Mouse (Mus musculus) left cerebral cortex, adult 2 months (tissue): ENCODE data around the gene Pop4. TPM values are rescaled to one million over a fixed set of nuclear protein-coding genes. Genes with fewer than 3 reads are reported as not detected.
"Not testable (repeated sequence)": the region's sequence is repeated elsewhere in the genome, so short reads cannot be mapped to it uniquely, and the experiment has no call there.

Experiments
- DNase-seq, 2 experiments: peaks; one replicate each; pipeline ENCODE4 v3.0.0; 2021 to 2022; ENCODE audit warnings: low spot score in 2 of 2, mixed read lengths in 1 of 2; ENCODE audit errors: extremely low spot score in 1 of 2
- H3K27ac ChIP-seq: fragments of 200-600 bp; 2 replicates; pipeline ENCODE4 v1.8.1; 2022
- H3K4me3 ChIP-seq: fragments of 200-600 bp; 2 replicates; pipeline ENCODE4 v1.8.1; 2022
- CTCF ChIP-seq: fragments of 200-600 bp; IDR thresholded peaks from 2 replicates; pipeline ENCODE4 v1.8.1; 2022; ENCODE audit warnings: antibody characterized with exemption, mild to moderate bottlenecking, moderate library complexity
- intact Hi-C: fragments of 180-260 bp; cut with DNase I; formaldehyde crosslinking; loops from one replicate; pipeline ENCODE4 v1.15.1; 2025
- long read RNA-seq, 2 experiments: library from polyadenylated mRNA; stranded (forward); transcript quantifications; one replicate each; pipeline ENCODE4 v2.0.0; 2021; ENCODE audit warnings: borderline mapping rate in 2 of 2
- total RNA-seq, 2 experiments: library from RNA; stranded (reverse); gene quantifications; 2 replicates each; pipeline ENCODE4 v1.2.3; 2021

The Pop4 gene
- total RNA-seq, result 10 to 100 TPM; 19.9 to 22.8 TPM
- long read RNA-seq, experiment 1, transcript Pop4-201 (7 exons, 2,113 nt), result major isoform, 6 of 19 reads
- long read RNA-seq, experiment 1, partial matches to known transcripts, result 2 of 19 reads
- long read RNA-seq, experiment 1, other reads (novel, unspliced or antisense), result 11 of 19 reads
- long read RNA-seq, experiment 2, transcript Pop4-201 (7 exons, 2,113 nt), result major isoform, 6 of 12 reads
- long read RNA-seq, experiment 2, partial matches to known transcripts, result 1 of 12 reads
- long read RNA-seq, experiment 2, other reads (novel, unspliced or antisense), result 5 of 12 reads

DNA sequence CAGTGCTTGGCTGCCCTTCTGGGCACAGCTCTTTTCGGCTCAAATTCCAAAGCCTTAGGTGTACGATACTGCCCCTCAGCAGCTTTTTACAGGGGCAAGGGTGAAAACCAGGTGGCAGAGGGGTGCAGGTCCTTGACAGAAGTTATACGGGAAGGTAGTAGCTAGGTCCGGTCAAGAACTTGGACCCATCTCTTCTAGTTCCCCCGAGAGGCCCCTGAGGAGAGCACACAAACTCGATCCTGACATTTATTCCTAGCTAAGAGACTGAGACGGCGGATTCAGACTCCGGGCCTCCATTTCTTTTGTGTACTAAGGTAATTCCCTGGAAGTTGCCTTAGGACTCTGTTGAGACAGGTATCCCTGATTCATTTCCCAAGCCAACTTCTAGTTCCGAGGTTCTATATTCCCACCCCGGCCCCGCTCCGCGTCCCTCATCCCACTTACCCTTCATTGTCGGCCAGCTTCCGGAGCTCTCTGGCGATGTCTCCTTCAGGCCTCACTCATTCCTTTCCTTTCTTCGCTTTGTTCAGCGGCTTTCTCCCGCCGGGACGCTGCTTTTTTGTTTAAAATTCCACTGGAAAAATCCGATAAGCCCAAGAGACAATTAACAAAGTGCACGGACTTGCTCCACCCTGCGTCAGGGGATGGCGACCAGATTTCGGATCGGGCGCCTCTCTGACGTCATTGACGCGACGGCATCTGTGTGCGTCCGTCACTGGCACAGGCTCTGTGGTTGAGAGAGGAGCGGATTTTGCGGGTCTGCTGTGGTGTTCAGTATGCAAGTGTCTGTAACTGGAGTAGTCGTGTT lies at the start of gene Pop4:
Gene Pop4, minus strand, starts transcription at position 721 of the 808 bp plus-strand sequence.
- intact Hi-C loops, result no loop called here
- peak within 1 kb of the TSS; percentile 72 for H3K4me3 ChIP-seq
- peak within 1 kb of the TSS; percentile 73 for H3K27ac ChIP-seq
- DNase-seq, result peak; percentile 92 to 95
- TF ChIP-seq CTCF, result no peak; the same call in 1 of the 2 replicates

DNA sequence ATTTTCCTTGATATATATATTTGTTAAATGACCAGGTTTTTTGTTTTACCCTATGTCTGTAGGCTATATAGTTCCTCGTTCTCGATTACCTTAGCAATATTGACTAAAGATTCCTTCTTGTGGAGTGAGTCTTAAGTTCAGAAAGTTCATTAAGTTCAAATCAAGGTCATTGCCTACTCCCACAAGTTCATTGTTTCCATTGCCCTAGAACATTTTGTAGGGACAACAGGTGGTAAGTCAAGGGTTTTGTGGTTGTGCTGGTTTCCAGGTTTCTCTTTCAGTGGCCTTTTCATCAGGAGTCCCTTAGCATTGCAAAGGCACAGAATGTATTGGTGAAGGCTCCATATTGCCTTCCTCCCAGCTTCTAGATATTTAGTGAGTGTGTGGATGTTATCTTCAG lies 49.4 kb upstream of the Pop4 start:
- no peak for TF ChIP-seq CTCF
- Histone ChIP-seq H3K4me3 (no peak overlapping the region), H3K27ac (no peak overlapping the region)
- DNase-seq, result no peak
- intact Hi-C loops, result no loop called here

DNA sequence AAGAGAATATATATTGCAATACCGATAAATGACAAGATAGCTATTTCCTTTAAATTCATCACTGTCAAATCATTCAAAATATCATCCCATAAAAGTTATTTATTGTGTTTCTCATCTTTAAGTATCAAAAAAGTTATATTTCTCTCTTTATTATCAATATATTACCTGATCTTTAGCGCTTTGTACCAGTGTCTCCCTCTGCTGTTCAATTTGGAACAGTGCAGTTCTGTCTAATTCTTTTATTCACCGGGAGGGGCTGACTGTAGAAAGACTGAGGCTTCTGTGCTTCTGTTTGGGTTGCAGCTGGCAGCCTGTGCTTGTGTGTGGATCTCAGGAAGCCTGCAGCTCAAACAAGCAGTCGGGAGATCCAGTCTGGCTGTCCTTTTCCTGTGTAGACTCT lies 11.0 kb upstream of the Pop4 start:
- TF ChIP-seq CTCF, result peak; percentile 60
- H3K27ac ChIP-seq, intact Hi-C loops, H3K4me3 ChIP-seq, DNase-seq: not testable (repeated sequence)

DNA sequence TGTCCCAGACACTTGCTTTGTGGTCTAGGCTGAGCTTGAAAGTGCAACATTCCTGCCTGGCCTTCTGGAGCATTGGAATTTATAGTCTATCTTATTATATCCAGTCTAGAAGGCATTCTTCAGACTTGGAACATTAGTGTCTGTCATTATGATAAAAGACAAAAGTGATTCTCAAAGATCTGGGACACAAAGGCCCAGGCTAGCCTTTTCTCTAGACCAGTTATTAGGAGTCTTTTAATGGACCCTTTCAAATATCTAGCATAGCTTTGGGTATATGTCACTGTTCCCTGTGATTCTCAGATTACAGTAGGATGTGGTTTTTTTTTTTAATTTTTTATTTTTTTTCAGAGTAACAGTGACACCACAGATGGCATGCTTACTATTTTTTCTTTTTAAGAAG lies 1.3 kb upstream of the Pop4 start:
- Histone ChIP-seq H3K27ac (no peak overlapping the region), H3K4me3 (no peak overlapping the region)
- TF ChIP-seq CTCF, result no peak
- no peak for DNase-seq
- intact Hi-C loops, result no loop called here

DNA sequence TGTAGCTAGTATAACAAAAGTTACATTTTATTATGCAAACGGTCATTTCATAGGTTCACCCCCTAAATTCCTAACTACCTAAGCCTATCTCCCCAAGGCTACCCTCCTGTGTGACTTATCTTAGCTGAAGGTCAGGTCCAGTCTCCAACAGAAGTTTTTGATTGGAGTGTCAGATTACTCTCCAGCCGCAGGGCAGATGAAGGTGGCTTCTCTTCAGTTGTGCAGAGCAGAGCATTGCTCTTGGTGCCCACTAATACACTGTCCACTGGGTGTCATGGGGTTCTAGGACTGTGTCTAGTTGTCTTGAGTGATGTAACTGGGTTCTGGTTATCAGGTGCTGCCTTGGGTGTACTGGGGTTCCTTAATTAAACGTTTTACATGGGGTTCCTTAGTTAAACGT lies 636 bp upstream of the Pop4 start:
- H3K27ac ChIP-seq, result no peak overlapping the region; the same call in 1 of the 2 replicates
- no peak for TF ChIP-seq CTCF
- DNase-seq, result no peak
- intact Hi-C loops, result no loop called here
- peak overlapping the region; percentile 72 for H3K4me3 ChIP-seq

DNA sequence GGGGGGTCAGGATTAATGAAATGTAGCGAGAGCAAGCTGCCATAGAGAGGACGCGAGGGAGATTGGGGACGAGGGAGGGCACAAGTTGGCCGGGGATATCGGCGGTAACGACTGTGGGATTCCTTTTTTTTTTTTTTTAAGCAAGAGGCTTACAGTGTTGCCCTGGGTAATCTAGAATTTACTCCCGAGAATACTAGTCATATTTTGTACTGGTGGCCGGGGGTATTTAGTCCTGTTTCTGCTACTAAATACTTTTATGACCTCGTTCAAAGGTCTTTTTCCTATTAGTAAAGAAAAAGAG lies 238 bp upstream of the Pop4 start:
- Histone ChIP-seq H3K4me3 (peak overlapping the region; percentile 72), H3K27ac (peak overlapping the region; percentile 73)
- intact Hi-C loops, result no loop called here
- DNase-seq, result no peak
- no peak for TF ChIP-seq CTCF

DNA sequence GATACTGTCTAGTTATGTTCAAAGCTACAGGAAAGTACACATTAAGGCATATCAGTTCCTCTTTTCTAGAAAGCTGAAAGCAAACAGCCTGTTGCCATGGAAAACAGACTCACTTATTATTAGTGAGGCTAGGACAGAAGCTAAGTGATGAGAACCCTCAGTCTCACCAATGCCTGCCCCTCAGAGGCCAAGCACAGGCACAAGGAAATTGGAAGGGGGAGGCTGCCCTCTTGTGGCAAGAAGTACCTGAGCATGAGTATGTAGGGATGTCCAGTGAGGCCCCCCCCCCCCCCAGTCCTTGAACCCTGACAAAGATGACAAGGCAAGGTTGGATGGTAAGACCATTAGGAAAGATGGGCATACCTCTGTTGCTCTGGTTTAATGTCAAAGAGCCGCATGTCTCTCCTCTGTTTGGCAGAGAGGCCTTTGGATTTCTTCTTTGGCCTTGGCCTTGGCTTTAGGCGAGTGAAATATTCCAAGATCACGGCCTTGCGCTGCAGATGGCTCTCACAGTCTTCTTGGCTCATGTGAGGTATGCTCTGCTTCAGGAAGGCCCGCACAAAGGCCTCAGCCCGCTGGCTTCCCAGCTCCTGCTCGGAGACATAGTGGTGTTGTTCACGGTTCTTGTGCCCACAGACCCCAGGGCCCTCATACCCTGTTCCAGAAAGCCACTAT lies 4.1 kb downstream of the Pop4 start:
- DNase-seq, result peak in 1 of 2 experiments; percentile 29
- TF ChIP-seq CTCF, result peak; percentile 54
- intact Hi-C loops, result loop anchor here (1.0 to 10.0 kb wide), 3 partner anchors 65 to 892 kb away; no protein-coding TSS in a partner anchor
- Histone ChIP-seq H3K27ac (no peak overlapping the region), H3K4me3 (no peak overlapping the region)

DNA sequence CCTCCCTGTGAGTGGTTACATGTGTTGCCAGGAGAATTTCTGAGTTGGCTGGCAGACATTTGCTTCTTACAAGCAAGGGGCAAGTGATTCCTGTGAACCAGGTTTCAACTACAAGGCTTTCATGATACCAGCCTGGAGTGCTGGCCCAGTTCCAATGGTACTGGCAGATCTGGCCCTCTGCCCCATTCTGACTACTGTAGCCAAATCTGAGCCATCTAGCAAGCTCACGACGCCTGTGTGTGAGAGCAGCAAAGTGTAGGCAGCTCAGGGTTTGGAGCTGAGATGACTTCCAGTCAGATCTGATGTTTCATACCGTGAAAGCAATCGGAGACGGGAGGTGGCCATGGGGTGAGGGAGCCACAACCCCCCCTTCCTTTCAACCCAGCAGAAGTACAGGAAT lies 8.8 kb downstream of the Pop4 start:
- DNase-seq, result peak in 1 of 2 experiments; percentile 20
- intact Hi-C loops, result loop anchor here (10.0 kb wide), 1 partner anchor 888 kb away; no protein-coding TSS in a partner anchor

DNA sequence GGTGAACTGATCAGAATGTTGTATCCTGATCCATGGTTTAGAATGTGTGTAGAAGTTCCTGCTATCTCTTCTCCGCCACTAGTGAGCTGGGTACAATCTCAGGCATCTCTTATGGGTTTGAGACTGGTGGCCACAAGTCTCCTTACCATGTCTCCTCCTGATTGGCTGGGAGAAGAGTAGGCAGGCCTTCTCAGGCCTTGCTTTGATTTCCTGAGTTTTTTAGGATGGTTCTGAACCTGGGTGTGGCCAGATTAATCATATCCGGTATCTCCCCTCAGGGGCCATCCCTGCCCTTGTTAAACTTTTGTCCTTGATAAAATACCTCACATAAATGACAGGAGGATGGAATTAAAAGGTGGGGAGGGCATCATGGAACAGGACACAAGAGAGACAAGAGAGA lies 11.6 kb downstream of the Pop4 start:
- intact Hi-C loops, result loop anchor here (10.0 kb wide), 1 partner anchor 885 kb away; no protein-coding TSS in a partner anchor
- Histone ChIP-seq H3K4me3 (no peak overlapping the region), H3K27ac (no peak overlapping the region)
- no peak for DNase-seq
- TF ChIP-seq CTCF, result no peak

More for the DNA sequence above, 8.8 kb downstream of the Pop4 start:
- Histone ChIP-seq H3K27ac (no peak overlapping the region), H3K4me3 (no peak overlapping the region)
- TF ChIP-seq CTCF, result no peak

DNA sequence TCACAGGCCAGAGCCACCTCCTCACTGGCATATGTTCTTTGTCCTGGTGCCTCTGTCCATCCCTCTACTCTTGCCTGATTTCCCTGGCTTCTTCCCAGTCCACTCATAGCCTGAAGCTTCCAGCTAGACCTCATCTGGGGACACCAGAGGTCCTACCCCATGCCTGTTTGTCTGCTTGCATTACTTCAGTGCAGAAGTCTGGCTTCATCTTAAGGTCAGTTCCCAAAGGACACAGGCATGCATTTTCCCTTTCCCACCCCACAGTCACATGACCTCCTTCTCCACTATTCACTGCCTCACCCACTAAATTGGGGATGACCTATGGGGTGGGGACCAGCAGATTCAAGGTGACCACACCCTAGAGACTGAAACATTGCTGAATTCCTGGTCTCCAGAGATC lies 17.8 kb downstream of the Pop4 start:
- no peak for TF ChIP-seq CTCF
- no peak for DNase-seq
- Histone ChIP-seq H3K27ac (no peak overlapping the region), H3K4me3 (no peak overlapping the region)
- intact Hi-C loops, result no loop called here

DNA sequence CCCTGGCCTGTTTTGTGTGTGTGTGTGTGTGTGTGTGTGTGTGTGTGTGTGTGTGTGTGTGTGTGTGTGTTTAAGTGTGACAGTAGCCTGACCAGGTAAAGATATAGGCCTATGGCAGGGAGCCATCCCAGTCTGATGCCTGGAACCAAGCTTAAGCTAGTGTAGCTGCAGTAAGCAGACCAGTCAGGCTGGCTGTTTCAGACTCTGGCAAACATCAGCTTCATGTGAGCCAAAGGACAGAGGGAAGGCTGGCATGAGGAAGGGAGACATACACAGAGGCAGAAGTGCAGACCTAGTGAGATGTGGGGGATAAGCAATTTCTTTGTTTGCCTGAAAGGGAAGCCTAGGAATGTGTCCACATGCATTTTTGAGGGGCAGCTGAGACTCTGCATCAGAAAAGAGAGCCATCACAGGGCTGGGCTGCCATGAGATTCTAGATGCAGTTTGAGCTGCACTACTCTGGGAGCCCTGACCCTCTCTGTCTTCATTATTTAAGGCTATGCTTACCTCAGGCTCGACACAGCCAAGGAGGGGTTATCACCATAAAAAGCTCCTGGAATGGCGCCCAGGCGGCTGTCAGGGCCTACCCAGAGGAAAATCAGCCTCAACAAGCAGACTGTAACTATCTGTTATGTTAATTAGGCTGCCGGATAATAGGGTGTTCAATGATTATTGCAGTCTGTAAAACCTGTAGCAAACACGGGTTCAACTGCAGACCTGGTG lies 19.6 kb downstream of the Pop4 start:
- no peak for DNase-seq
- intact Hi-C loops, result no loop called here
- Histone ChIP-seq H3K4me3 (no peak overlapping the region), H3K27ac (no peak overlapping the region)
- no peak for TF ChIP-seq CTCF
